Mouse (Mus musculus): ENCODE measurements at regions not wholly inside any gene's neighbourhood (a gene's known extent, or its start where the extent isn't known, plus 50 kb on each side); places are given as distances from the start of the nearest gene placed in this dataset.

DNA sequence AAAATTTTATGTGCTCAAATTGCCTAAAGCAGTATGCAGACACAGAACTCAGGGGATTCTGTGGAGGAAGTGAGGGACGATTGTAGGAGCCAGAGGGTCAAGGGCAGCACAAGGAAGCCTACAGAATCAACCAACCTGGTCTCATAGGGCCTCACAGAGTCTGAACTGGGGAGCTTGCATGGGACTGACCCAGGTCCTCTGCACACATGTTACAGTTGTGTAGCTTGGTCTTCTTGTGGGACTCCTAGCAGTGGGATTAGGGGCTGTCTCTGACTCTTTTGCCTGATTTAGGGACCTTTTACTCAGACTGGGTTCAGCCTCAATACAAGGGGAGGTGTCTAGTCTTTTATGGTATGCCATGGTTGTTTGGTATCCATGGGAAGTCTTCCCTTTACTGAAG lies 60.2 kb upstream of the Mtpn start:
- no peaks in the 10 kb centered on the region for H3K27me3 ChIP-seq (replicated peaks)
- H3K9me3 ChIP-seq (replicated peaks): no peaks in the 10 kb centered on the region
- H3K27ac ChIP-seq: no peak overlapping the region
- WGBS (ENCODE audit: insufficient replicate concordance): 23% methylated on average over 1 of the region's 1 CpGs
- H3K4me2 ChIP-seq: no peak overlapping the region
- no peaks in the 10 kb centered on the region for H3K36me3 ChIP-seq
- H3K4me1 ChIP-seq: no peaks in the 10 kb centered on the region
- H3K4me3 ChIP-seq: no peak overlapping the region
- H3K9ac ChIP-seq: no peak overlapping the region
- no peak for ATAC-seq

DNA sequence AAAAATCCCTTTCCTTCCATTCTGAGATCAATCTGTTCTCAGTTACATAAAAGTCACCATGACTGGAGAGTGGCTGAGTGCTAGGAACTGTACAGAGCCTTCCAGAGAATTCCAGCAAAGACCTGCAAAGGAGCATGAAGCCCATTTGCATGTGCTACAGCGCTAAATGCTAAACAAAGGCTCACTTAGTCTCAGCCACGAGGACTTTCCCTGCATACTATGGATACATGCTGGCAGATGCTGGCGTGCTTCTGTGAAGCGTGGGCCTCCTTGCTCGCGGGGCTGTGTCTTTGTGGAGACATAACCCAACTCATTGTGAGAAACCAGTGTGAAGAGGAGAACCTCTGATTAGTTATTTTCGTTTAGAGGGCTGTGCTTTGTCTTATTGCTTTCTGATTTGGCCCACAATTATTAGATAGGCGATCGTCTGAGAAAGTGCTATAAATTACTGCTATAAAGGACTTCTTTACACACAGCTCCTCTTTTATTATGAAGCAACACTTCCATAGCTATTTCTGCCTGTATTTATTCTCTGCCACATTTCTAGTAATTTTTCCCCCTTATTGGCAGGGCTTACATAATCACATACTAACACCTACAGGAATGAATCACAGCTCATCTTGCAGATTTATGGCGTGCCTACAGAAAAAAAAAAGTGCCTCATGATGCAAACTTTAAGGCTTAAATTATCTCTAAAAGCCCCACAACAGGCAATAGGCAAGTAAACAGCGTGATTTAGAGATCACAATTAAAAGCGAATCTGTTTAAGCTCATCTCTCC lies 58.9 kb upstream of the Mtpn start:
- no peak overlapping the region for H3K27ac ChIP-seq
- H3K9ac ChIP-seq: no peak overlapping the region
- H3K4me2 ChIP-seq: no peak overlapping the region
- no peak for ATAC-seq
- 64% methylated on average over 12 of the region's 12 CpGs for WGBS (ENCODE audit: insufficient replicate concordance)
- H3K27me3 ChIP-seq (replicated peaks): no peaks in the 10 kb centered on the region
- no peaks in the 10 kb centered on the region for H3K4me1 ChIP-seq
- no peaks in the 10 kb centered on the region for H3K9me3 ChIP-seq (replicated peaks)
- no peaks in the 10 kb centered on the region for H3K36me3 ChIP-seq
- H3K4me3 ChIP-seq: no peak overlapping the region

DNA sequence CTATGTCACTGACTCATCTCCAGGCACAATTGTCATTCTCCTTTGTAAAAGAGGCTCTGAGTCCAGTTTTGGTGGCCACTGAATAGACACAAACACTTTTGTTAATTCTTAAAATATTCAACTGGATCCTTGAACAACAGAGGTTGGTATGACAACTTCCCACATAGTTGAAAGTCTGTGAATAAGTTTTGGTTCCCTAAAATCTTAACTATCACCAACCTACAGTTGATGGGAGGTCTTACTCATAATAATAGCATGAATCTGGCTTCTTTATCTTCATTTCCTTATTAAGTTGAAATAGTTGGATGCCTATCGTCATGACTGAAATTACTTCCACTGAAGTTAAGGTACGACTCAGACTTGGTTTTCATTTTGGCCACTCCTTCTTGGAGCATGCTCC lies 55.3 kb upstream of the Mtpn start:
- no peaks in the 10 kb centered on the region for H3K36me3 ChIP-seq
- H3K4me1 ChIP-seq: no peaks in the 10 kb centered on the region
- H3K4me2 ChIP-seq: no peak overlapping the region
- 73% methylated on average over 2 of the region's 2 CpGs for WGBS (ENCODE audit: insufficient replicate concordance)
- no peak overlapping the region for H3K27ac ChIP-seq
- no peaks in the 10 kb centered on the region for H3K9me3 ChIP-seq (replicated peaks)
- H3K4me3 ChIP-seq: no peak overlapping the region
- no peaks in the 10 kb centered on the region for H3K27me3 ChIP-seq (replicated peaks)
- H3K9ac ChIP-seq: no peak overlapping the region
- no peak for ATAC-seq

DNA sequence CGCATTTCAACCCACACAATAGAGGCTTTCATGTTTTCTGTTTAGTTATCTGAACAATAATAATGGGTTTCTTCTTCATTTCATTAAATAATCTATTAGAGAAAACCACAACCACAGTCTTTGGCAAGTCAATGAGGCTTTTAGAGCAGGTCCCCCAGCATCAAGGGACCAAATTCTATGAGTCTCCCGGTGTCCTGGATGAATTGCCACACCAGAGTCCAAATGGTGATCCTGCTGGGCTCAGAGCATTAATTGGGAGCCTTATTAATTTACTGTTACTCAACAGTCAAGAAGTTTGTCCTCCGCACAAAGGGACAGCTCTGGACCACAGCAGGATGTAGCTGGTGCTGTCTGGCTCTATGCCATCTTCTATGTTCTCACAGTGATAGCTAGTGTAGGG lies 52.5 kb upstream of the Mtpn start:
- Histone ChIP-seq H3K9me3 (replicated peaks) (no peaks in the 10 kb centered on the region), H3K4me3 (no peak overlapping the region), H3K27me3 (replicated peaks) (no peaks in the 10 kb centered on the region), H3K9ac (no peak overlapping the region), H3K4me1 (no peaks in the 10 kb centered on the region), H3K36me3 (no peaks in the 10 kb centered on the region), H3K27ac (no peak overlapping the region), H3K4me2 (no peak overlapping the region)
- 61% methylated on average over 3 of the region's 3 CpGs for WGBS (ENCODE audit: insufficient replicate concordance)
- no peak for ATAC-seq
